Mouse (Mus musculus) urinary bladder, adult 2 months (tissue): ENCODE data around the gene Dnah6. TPM values are rescaled to one million over a fixed set of nuclear protein-coding genes. Genes with fewer than 3 reads are reported as not detected.

ENCODE experiments used
- DNase-seq: peaks from one replicate; pipeline ENCODE4 v3.0.0; 2022; ENCODE audit warnings: low spot score
- polyA plus RNA-seq: library from polyadenylated mRNA; depleted of rRNA; stranded (reverse); fragments of >200 nt; gene quantifications from 2 replicates; pipeline ENCODE4 v1.2.3, GENCODE M21; 2012

The Dnah6 gene
- polyA plus RNA-seq, 1 experiment, result 0.01 TPM

- no peak for DNase-seq
Measured at GRCm38 (mm10) chr6:73228408-73228807, 7.0 kb upstream of the Dnah6 start.

- no peak for DNase-seq
Measured at GRCm38 (mm10) chr6:73227376-73228158, 6.1 kb upstream of the Dnah6 start.

GRCm38 (mm10) chr6:73222841-73223526 lies 1.5 kb upstream of the Dnah6 start:
- DNase-seq, result peak; percentile 64

- DNase-seq, result no peak
Measured at GRCm38 (mm10) chr6:73221958-73222735, 696 bp upstream of the Dnah6 start.

- DNase-seq, result no peak
Measured at GRCm38 (mm10) chr6:73211602-73212001, 9.8 kb downstream of the Dnah6 start.

- no peak for DNase-seq
Measured at GRCm38 (mm10) chr6:73211036-73211435, 10.4 kb downstream of the Dnah6 start.

- no peak for DNase-seq
Measured at GRCm38 (mm10) chr6:73210445-73210972, 10.9 kb downstream of the Dnah6 start.

- no peak for DNase-seq
Measured at GRCm38 (mm10) chr6:73209598-73209997, 11.9 kb downstream of the Dnah6 start.

- DNase-seq, result no peak
Measured at GRCm38 (mm10) chr6:73204937-73205336, 16.5 kb downstream of the Dnah6 start.

GRCm38 (mm10) chr6:73203724-73204123 lies 17.7 kb downstream of the Dnah6 start:
- no peak for DNase-seq

- no peak for DNase-seq
Measured at GRCm38 (mm10) chr6:73195291-73195690, 26.2 kb downstream of the Dnah6 start.

GRCm38 (mm10) chr6:73190756-73191155 lies 30.7 kb downstream of the Dnah6 start:
- no peak for DNase-seq

- no peak for DNase-seq
Measured at GRCm38 (mm10) chr6:73184276-73184675, 37.2 kb downstream of the Dnah6 start.

GRCm38 (mm10) chr6:73182987-73183386 lies 38.5 kb downstream of the Dnah6 start:
- no peak for DNase-seq

GRCm38 (mm10) chr6:73182410-73182809 lies 39.0 kb downstream of the Dnah6 start:
- no peak for DNase-seq

- DNase-seq, result no peak
Measured at GRCm38 (mm10) chr6:73182006-73182405, 39.4 kb downstream of the Dnah6 start.

GRCm38 (mm10) chr6:73175156-73175555 lies 46.3 kb downstream of the Dnah6 start:
- DNase-seq, result no peak

- no peak for DNase-seq
Measured at GRCm38 (mm10) chr6:73167230-73167629, 54.2 kb downstream of the Dnah6 start.

- no peak for DNase-seq
Measured at GRCm38 (mm10) chr6:73162958-73163357, 58.5 kb downstream of the Dnah6 start.

GRCm38 (mm10) chr6:73161338-73161737 lies 60.1 kb downstream of the Dnah6 start:
- no peak for DNase-seq

- no peak for DNase-seq
Measured at GRCm38 (mm10) chr6:73155455-73155854, 66.0 kb downstream of the Dnah6 start.

GRCm38 (mm10) chr6:73153675-73154074 lies 67.8 kb downstream of the Dnah6 start:
- DNase-seq, result peak; percentile 41
